Mouse (Mus musculus) urinary bladder, postnatal 14 days (tissue): ENCODE data around the gene Vmn1r151.
"Not testable (repeated sequence)": the region's sequence is repeated elsewhere in the genome, so short reads cannot be mapped to it uniquely, and the experiment has no call there.

Experiments
- DNase-seq: peaks from one replicate; pipeline ENCODE4 v3.0.0; 2021; ENCODE audit warnings: low spot score

Gene Vmn1r151

DNA sequence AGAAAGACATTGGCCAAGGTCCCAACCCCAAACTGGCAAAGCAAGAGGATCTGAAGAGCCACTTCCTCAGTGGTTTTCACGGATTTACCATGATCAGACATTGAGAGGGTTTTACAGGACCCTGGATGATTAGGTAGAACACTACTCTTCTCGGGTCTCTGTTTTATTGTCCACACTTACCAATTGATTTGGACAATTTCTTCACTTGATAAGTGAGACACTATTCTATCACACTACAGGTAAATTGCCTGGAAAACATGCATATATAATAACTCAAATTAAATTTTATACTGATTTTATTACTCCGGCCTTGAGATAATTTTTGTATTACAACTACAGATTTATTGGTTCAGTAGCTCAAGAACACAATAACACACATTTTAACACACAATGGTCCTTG is at the start of gene Vmn1r151:
Gene Vmn1r151 (minus strand): TSS at position 101 of the 400 bp plus-strand sequence.
- not testable (repeated sequence) for DNase-seq

DNA sequence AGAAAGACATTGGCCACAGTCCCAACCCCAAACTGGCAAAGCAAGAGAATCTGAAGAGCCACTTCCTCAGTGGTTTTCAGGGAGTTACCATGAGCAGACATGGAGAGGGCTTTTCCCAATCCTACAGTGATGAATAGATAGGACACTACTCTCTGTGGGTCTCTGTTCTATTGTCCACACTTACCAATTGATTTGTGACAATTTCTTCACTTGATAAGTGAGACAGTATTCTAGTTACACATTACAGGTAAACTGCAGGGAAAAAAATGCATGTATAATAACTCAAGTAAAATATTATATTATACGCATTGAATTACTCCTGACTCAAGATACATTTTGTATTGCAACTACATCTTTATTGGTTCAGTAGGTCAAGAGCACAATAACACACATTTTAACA is 35.3 kb upstream of the Vmn1r151 start, which contains the start of gene Gm8677:
Gene Gm8677 (minus strand): TSS at position 101 of the 400 bp plus-strand sequence.
- not testable (repeated sequence) for DNase-seq

DNA sequence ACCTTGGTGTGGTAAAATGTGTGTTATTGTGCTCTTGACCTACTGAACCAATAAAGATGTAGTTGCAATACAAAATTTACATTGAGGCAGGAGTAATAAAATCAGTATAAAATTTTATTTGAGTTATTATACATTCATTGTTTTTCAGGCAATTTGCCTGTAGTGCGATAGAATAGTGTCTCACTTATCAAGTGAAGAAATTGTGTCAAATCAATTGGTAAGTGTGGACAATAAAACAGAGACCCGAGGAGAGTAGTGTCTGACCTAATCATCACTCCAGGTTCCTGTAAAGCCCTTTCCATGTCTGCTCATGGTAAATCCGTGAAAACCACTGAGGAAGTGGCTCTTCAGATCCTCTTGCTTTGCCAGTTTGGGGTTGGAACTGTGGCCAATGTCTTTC is 23.2 kb upstream of the Vmn1r151 start, which contains the start of gene Vmn1r152:
Gene Vmn1r152 (plus strand): TSS at position 301 of the 400 bp plus-strand sequence.
- not testable (repeated sequence) for DNase-seq

DNA sequence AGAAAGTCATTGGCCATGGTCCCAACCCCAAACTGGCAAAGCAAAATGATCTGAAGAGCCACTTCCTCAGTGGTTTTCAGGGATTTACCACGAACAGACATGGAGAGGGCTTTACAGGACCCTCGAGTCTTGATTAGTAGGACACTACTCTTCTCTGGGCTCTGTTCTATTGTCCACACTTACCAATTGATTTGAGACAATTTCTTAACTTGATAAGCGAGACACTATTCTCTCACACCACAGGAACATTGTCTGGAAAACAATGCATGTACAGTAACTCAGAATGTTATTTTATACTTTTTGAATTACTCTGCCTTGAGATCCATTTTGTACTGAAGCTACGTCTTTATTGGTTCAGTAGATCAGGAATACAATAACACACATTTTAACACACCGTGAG is 35.5 kb downstream of the Vmn1r151 start, which contains the start of gene Gm10665:
Gene Gm10665 (minus strand): TSS at position 101 of the 400 bp plus-strand sequence.
- not testable (repeated sequence) for DNase-seq
